Mouse (Mus musculus): ENCODE data around the gene Mamdc2.

- no peak for TF ChIP-seq CTCF (IDR thresholded peaks at IDR 0.05; ENCODE audit: control insufficient read depth, insufficient read depth, insufficient replicate concordance, low read depth, low read length)
- TF ChIP-seq POLR2A (IDR thresholded peaks at IDR 0.05; ENCODE audit: control insufficient read depth, low read depth, low read length): no peak
These were observed 138.3 kb downstream of the Mamdc2 start for GRCm38 (mm10) chr19:23309979-23310378.
